Mouse (Mus musculus) left cerebral cortex, adult 2 months (tissue): ENCODE measurements around the gene Pcbp4. TPM values are rescaled to one million over a fixed set of nuclear protein-coding genes. Genes with fewer than 3 reads are reported as not detected.

Experiments
- DNase-seq, 2 experiments: peaks; one replicate each; pipeline ENCODE4 v3.0.0; 2021 to 2022; ENCODE audit warnings: low spot score in 2 of 2, mixed read lengths in 1 of 2; ENCODE audit errors: extremely low spot score in 1 of 2
- H3K27ac ChIP-seq: fragments of 200-600 bp; 2 replicates; pipeline ENCODE4 v1.8.1; 2022
- H3K4me3 ChIP-seq: fragments of 200-600 bp; 2 replicates; pipeline ENCODE4 v1.8.1; 2022
- CTCF ChIP-seq: fragments of 200-600 bp; IDR thresholded peaks from 2 replicates; pipeline ENCODE4 v1.8.1; 2022; ENCODE audit warnings: antibody characterized with exemption, mild to moderate bottlenecking, moderate library complexity
- intact Hi-C: fragments of 180-260 bp; cut with DNase I; formaldehyde crosslinking; loops from one replicate; pipeline ENCODE4 v1.15.1; 2025
- total RNA-seq, 2 experiments: library from RNA; stranded (reverse); gene quantifications; 2 replicates each; pipeline ENCODE4 v1.2.3; 2021

Gene Pcbp4
- total RNA-seq, 2 experiments from 2014 or later: 202 to 207 TPM

DNA sequence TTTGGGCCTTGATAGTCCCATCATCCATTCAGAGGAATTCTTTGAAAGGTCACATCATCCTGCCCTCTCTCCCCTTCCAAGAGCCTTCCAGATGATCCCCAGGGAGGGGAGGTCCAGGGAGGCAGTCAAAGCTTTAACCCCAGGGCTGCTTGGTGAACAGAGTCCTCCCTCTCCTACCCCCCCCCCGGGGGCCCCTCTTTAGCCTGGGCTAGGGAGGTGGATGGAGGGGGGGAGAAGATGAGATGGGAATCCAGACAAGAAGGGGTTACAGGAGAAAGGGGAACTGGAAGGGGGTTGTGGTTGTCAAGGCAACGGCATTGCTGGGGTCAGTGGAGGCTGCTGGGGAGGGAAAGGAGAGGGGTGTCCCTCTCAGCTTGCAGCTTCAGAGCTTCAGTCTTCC, 32.5 kb upstream of the Pcbp4 start:
- DNase-seq: no peak
- intact Hi-C loops: loop anchor here (1.0 to 10.0 kb wide), 3 partner anchors 131 to 246 kb away; partner anchors contain the start of gene Wdr82
- Histone ChIP-seq H3K27ac (peak overlapping the region; percentile 71), H3K4me3 (no peak overlapping the region)
- no peak for TF ChIP-seq CTCF

DNA sequence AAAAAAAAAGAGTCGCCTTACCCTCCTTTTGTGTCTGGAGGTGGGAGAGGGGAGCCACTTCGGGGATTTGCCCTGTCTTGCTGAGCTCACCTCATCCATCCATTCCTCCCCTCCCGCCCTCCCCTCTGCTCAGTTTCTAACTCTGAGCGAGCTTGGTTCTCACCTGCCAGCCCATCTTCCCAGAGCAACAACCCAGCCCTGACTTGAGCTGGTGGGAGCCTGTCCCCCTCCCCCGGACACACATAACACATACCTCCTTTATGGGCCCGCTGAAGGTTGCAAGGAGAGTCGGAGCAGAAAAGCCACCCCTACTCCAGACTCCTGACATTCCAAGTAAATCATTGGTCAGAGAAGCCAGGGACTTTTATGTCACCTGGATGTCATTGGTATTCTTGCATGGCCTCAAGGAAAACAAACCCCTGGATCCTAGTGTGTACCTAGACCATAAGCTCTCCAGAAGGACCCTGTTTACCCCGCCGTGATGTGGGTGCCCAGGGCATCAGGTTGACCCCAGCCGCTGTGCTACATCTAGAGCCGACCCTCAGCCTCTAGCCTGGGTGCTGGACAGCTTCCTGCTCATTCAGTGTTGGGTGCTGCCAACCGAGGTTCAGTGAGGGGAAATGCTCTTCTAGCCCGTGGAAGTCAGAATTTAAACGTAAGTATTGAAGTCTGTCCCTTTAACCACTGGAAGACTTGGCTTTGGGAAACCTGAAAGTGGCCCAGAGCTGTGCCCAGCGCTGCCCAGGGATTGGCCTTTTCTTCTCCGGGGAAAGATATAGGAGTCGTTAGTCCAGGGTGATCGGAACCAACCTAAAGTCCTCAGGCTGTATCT, 31.8 kb upstream of the Pcbp4 start:
- intact Hi-C loops: loop anchor here (1.0 to 10.0 kb wide), 3 partner anchors 132 to 246 kb away; partner anchors contain the start of gene Wdr82
- H3K4me3 ChIP-seq: peak overlapping the region; percentile 18; the same call in 1 of the 2 replicates
- no peak for DNase-seq
- H3K27ac ChIP-seq: peak overlapping the region; percentile 71
- TF ChIP-seq CTCF: no peak

DNA sequence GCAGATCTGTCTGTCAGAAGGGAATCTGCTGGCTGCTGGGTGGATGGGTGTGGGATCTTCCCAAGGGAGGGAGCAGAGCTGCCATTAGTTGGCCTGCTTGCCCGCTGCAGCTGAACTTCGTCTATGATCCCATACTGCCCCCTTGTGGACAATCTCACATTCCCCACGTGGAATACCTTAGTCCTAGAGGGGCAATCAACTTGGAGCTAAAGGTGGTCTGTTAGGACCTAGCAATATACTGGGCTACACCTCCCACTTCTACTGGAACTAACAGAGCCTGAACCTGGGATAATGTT, 31.3 kb upstream of the Pcbp4 start:
- peak overlapping the region; percentile 71 for H3K27ac ChIP-seq
- TF ChIP-seq CTCF: peak; percentile 94
- intact Hi-C loops: loop anchor here (1.0 to 10.0 kb wide), 4 partner anchors 116 to 247 kb away; partner anchors contain the start of gene Wdr82
- peak; percentile 82 to 83 for DNase-seq
- peak overlapping the region; percentile 18; the same call in 1 of the 2 replicates for H3K4me3 ChIP-seq

DNA sequence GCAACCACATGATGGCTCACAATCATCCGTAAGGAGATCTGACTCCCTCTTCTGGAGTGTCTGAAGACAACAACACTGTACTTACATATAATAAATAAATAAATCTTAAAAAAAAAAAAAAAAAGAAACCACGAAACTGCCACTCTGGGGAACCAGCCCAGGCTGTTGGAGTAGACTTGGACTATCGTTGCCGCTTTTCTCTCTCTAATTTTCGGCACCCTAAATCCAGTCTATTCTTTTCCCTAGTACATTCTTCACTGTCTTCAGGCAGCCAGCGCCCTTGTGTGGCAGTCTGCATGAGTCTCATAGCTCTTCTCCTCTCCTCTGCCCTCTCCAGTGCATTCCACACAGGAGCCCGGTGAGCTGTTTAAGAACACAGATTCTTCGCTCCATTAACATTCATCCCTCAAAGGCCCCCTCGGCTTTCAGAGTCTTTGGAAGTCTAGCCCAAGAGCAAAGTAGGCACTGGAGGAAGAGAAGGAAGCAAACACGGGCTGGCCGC, 24.3 kb upstream of the Pcbp4 start:
- H3K27ac ChIP-seq: peak overlapping the region; percentile 95
- no peak for DNase-seq
- peak overlapping the region; percentile 75 for H3K4me3 ChIP-seq
- intact Hi-C loops: loop anchor here (2.0 to 10.0 kb wide), 3 partner anchors 48 to 254 kb away; partner anchors contain the start of genes Parp3 and Wdr82
- peak; percentile 5 for TF ChIP-seq CTCF

DNA sequence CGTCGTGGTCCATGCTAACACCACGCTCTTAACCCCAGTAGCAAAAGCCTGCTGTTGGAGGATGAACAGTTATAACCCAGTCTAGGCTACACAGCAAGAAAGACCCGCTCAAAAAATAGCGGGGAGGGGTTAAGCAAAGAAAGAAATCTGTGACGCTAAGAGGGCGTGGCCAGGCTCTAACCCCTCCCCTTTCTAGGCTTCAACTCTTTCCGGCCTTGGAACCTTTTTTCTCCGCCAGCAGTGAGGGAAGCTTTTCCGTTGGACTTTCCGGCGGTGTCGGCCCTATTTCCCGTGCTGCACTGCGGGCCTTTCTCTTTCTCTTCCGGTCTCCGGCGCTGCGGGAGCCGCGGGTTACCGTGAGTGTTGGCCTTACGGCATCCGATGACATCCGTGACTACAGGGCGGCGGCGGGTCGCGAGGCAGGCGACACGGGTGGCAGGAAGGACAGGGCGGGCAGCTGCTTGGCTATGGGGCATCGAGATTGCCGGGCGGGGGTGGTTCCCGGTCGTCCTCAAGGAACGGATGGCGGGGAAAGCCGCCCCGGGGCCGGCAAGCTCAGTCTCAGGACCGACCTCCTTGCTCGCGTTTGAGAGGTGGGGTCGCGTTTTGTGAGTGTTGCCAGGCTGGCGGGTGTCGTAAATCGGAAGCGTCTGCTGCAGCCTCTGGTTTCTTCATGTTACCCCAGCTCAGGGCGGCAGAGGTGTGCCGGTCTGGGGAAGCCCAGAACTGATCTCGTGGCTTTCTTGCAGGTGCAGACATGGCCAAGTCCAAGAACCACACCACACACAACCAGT, 23.7 kb upstream of the Pcbp4 start, which contains the start of gene Rpl29:
Rpl29 (plus strand) TSS at position 234 of the 794 bp plus-strand sequence.
- Histone ChIP-seq H3K27ac (peak within 1 kb of the TSS; percentile 95), H3K4me3 (peak within 1 kb of the TSS; percentile 75)
- no peak for TF ChIP-seq CTCF
- intact Hi-C loops: loop anchor here (2.0 to 10.0 kb wide), 3 partner anchors 47 to 255 kb away; partner anchors contain the start of genes Parp3 and Wdr82
- peak; percentile 92 to 94 for DNase-seq

GRCm38 (mm10) chr9:106430015-106430264, 23.2 kb upstream of the Pcbp4 start:
- intact Hi-C loops: no loop called here
- DNase-seq: no peak
- peak overlapping the region; percentile 95 for H3K27ac ChIP-seq
- H3K4me3 ChIP-seq: peak overlapping the region; percentile 75
- no peak for TF ChIP-seq CTCF

- Histone ChIP-seq H3K27ac (peak overlapping the region; percentile 67; the same call in 1 of the 2 replicates), H3K4me3 (no peak overlapping the region)
- DNase-seq: peak in 1 of 2 experiments; percentile 60
- intact Hi-C loops: no loop called here
- no peak for TF ChIP-seq CTCF
Measured at GRCm38 (mm10) chr9:106433389-106433788, 19.7 kb upstream of the Pcbp4 start.

- DNase-seq: no peak
- no peak overlapping the region for H3K27ac ChIP-seq
Measured at GRCm38 (mm10) chr9:106436566-106436965, 16.5 kb upstream of the Pcbp4 start.

GRCm38 (mm10) chr9:106442680-106443079, 10.4 kb upstream of the Pcbp4 start:
- no peak overlapping the region for H3K4me3 ChIP-seq
- no peak overlapping the region for H3K27ac ChIP-seq
- peak; percentile 61 for TF ChIP-seq CTCF
- DNase-seq: no peak
- intact Hi-C loops: no loop called here

More at GRCm38 (mm10) chr9:106436566-106436965, 16.5 kb upstream of the Pcbp4 start:
- intact Hi-C loops: no loop called here
- TF ChIP-seq CTCF: no peak
- no peak overlapping the region for H3K4me3 ChIP-seq

DNA sequence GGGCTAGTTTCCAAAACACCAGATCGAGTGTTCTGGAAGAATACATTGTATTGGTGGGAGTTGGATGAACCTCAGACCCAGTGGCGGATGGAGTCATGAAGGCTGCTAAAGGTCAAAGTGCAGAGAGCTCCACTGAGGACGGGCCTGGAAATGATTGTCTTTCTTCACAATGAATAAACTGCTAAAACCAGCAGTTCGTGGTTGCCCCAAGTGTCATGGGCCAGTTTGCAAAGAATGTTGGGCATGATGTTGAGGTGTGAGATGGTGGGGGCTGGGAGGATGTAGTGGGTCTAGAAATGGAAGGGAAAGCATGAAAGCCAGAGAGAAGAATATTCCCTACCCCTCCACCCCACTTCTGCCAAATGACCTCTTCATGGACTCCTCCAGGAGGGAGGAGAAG, 8.3 kb upstream of the Pcbp4 start:
- DNase-seq: no peak
- intact Hi-C loops: no loop called here
- Histone ChIP-seq H3K4me3 (no peak overlapping the region), H3K27ac (no peak overlapping the region)
- no peak for TF ChIP-seq CTCF

GRCm38 (mm10) chr9:106447348-106447747, 5.7 kb upstream of the Pcbp4 start, which contains the start of the genes Abhd14b and Abhd14a:
Abhd14b (plus strand) TSS chr9:106447459.
Abhd14a (minus strand) TSS chr9:106447678.
- H3K4me3 ChIP-seq: peak within 1 kb of the TSS; percentile 61
- intact Hi-C loops: no loop called here
- H3K27ac ChIP-seq: peak within 1 kb of the TSS; percentile 83
- TF ChIP-seq CTCF: peak; percentile 51
- peak; percentile 89 to 91 for DNase-seq

DNA sequence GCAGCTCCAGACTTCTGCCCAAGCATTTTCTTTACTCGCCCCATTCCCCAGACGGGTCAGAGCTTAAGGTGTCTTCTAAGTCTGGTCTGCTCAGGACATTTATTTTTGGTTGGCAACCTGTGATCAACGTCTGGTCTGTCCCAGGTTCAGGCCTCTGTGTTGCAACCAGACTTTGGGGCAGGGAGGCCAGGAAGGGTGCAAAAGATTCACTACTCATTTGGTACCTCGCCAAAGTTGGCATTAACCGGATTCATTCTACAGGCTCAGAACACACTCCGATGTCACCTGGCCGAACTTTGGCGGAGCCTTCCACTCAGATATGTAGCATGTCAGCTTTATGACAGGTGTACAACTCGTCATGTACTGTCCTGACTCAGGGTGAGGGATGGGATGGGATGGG, 5.1 kb upstream of the Pcbp4 start:
- no peak for TF ChIP-seq CTCF
- no peak for DNase-seq
- intact Hi-C loops: loop anchor here (1.0 kb wide), 1 partner anchor 28 kb away; the partner anchor contains the start of gene Parp3
- peak overlapping the region; percentile 83 for H3K27ac ChIP-seq
- peak overlapping the region; percentile 61 for H3K4me3 ChIP-seq
